Mouse (Mus musculus) heart, postnatal 10 days (tissue): ENCODE results near the gene AF067063. TPM values are rescaled to one million over a fixed set of nuclear protein-coding genes. Genes with fewer than 3 reads are reported as not detected.

Experiments used
- total RNA-seq, 2 experiments: library from RNA; stranded (reverse); gene quantifications; 2 replicates each; pipeline ENCODE4 v1.2.3; 2021

AF067063 gene
- total RNA-seq, 2 experiments from 2014 or later = not detected

Other genes starting within 250 kb of the AF067063 start
- under 1 TPM in 1 of 2 experiments, not detected in 1; 0.20 TPM for gene Ccl28, start 206.4 kb downstream of the AF067063 start, total RNA-seq
- 10 to 100 TPM; 71.1 to 73.3 TPM for gene Hmgcs1, start 139.8 kb downstream of the AF067063 start, total RNA-seq
- gene Nim1k, start 74.3 kb downstream of the AF067063 start, total RNA-seq = 1 to 10 TPM in 1 of 2 experiments, under 1 TPM in 1; 0.86 to 1.2 TPM
- gene Zfp131, start 39.3 kb downstream of the AF067063 start, total RNA-seq = 10 to 100 TPM; 26.1 to 26.5 TPM
- gene D13Ertd608e, start 5.8 kb upstream of the AF067063 start, total RNA-seq = not detected
- not detected for gene Tcstv1, start 64.6 kb upstream of the AF067063 start, total RNA-seq
- gene Gm21761, start 99.1 kb upstream of the AF067063 start, total RNA-seq = not detected
- not detected for gene B020031M17Rik, start 120.6 kb upstream of the AF067063 start, total RNA-seq
- not detected for gene Gm36079, start 196.8 kb upstream of the AF067063 start, total RNA-seq
- not detected for gene Gm21188, start 222.0 kb upstream of the AF067063 start, total RNA-seq